Mouse (Mus musculus) WW6 (cell line): ENCODE data around the gene Gm3448.

Source experiments
- DNase-seq: peaks from one replicate; pipeline ENCODE4 v3.0.0-alpha.2; 2013; ENCODE audit warnings: low read depth, low spot score

The Gm3448 gene

GRCm38 (mm10) chr17:14959979-14960378 is 81.4 kb downstream of the Gm3448 start:
- DNase-seq, result no peak

DNA sequence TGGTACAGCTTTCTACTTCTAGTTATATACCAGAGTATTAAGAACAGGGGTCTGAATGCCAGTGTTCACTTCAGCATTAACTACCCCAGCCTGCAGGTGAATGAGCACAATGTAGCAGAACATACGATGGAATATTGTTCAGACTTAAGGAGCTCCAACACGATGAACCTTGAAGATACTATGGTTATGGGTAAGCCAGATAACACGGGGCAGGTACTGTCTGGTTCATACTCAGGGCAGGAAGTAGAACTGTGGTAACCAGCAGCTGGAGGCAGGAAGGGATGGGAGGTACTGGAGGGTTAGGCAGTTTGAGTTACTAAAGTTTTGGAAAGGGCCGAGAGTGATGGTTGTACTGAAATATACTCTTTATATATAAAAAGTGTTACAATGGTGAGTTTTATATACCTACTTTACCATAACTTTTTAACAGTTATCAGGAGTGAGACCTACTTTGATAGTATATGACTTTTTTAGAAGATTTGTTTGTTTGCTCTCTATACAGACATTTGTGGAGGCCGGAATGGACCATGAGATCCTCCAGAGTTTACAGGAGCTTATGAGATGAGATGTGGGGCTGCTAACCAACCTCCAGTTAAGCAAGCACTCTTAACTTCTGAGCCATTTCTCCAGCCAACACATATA is 82.5 kb downstream of the Gm3448 start:
- no peak for DNase-seq

DNA sequence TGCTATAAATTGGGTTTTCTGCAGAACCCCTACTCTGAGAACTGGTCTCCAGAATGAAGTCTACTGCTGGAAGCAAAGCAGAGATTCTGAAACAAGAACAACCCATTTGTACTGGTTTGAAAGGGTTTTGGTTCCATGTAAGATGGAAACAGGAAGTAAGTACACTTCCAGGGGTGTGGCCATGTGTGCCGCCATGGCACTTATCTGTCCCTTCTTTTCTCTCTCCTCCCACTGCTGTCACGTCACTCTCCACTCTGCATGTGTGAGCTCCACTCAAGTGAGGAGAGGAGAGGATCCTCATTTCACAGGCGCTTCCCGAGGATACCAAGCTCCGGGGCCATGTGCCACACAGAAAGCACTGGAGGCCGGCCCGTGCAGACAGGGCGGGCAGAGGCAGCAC is 87.9 kb downstream of the Gm3448 start:
- no peak for DNase-seq

DNA sequence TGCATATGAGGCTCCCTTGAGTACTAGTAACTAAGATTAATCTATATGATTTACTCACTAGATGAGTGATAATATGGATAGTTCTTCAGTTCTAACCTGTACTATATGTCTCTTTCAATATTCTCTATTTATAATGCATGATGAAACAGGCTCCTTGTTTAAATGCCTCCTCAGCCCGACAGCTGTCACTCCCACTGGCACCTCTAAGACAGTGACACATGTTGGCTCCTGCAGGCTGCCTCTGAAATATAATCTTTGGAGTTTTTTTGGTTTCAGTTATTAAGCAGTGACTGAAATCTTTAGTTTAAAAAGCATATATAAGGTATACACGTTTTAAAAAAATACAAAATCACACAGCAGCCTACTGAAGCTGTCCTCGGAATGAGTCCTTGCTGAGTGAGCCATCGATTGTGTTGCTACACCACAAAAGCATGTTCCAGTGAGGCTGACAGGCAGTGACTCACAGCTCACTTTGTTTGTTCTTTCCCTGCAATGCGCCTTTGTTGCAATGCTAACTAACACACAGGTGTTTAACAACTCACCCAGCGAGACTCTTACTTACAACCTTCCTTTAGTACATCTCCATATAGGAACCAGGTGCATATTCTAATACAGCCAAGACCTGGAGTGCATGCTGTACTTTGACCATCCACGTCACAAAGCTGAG is 92.0 kb downstream of the Gm3448 start:
- DNase-seq, result no peak
